Mouse (Mus musculus) right cerebral cortex, postnatal 36 days (tissue): ENCODE measurements around the gene Tmem102.
A peak's percentile ranks its signal among the peaks of the same experiment; 100 is the strongest.

Experiments
- DNase-seq, 2 experiments: peaks; one replicate each; pipeline ENCODE4 v3.0.0; 2022; ENCODE audit warnings: low spot score in 2 of 2, mixed read lengths in 1 of 2

Tmem102 gene

GRCm38 (mm10) chr11:69789431-69789830 is 16.0 kb downstream of the Tmem102 start:
- no peak for DNase-seq

- no peak for DNase-seq
These were observed 18.1 kb downstream of the Tmem102 start for GRCm38 (mm10) chr11:69787306-69787705.

GRCm38 (mm10) chr11:69784793-69785272 is 20.6 kb downstream of the Tmem102 start:
- DNase-seq, result no peak

GRCm38 (mm10) chr11:69781828-69782227 is 23.6 kb downstream of the Tmem102 start:
- DNase-seq, result no peak

GRCm38 (mm10) chr11:69778985-69779384 is 26.4 kb downstream of the Tmem102 start:
- DNase-seq, result no peak

GRCm38 (mm10) chr11:69778258-69778982 is 27.0 kb downstream of the Tmem102 start:
- DNase-seq, result no peak

GRCm38 (mm10) chr11:69777504-69778257 is 27.7 kb downstream of the Tmem102 start:
- no peak for DNase-seq

- DNase-seq, result no peak
These were observed 28.9 kb downstream of the Tmem102 start for GRCm38 (mm10) chr11:69776488-69776887.

- DNase-seq, result no peak
These were observed 29.7 kb downstream of the Tmem102 start for GRCm38 (mm10) chr11:69775716-69776115.

- no peak for DNase-seq
These were observed 30.5 kb downstream of the Tmem102 start for GRCm38 (mm10) chr11:69774961-69775360.

GRCm38 (mm10) chr11:69767625-69767909 is 37.9 kb downstream of the Tmem102 start:
- DNase-seq, result no peak

GRCm38 (mm10) chr11:69766872-69767624 is 38.4 kb downstream of the Tmem102 start:
- DNase-seq, result no peak

GRCm38 (mm10) chr11:69766126-69766609 is 39.3 kb downstream of the Tmem102 start:
- DNase-seq, result peak; percentile 54 to 57

- DNase-seq, result no peak
These were observed 40.0 kb downstream of the Tmem102 start, which contains the start of gene Zbtb4 for GRCm38 (mm10) chr11:69765221-69766125. Gene Zbtb4, plus strand, starts transcription at chr11:69765912.

- DNase-seq, result no peak
These were observed 41.9 kb downstream of the Tmem102 start for GRCm38 (mm10) chr11:69763551-69763950.

GRCm38 (mm10) chr11:69761868-69762267 is 43.6 kb downstream of the Tmem102 start, which contains the start of gene Slc35g3:
Gene Slc35g3, minus strand, starts transcription at chr11:69761968.
- no peak for DNase-seq

GRCm38 (mm10) chr11:69760901-69761200 is 44.6 kb downstream of the Tmem102 start:
- no peak for DNase-seq

- DNase-seq, result no peak
These were observed 45.1 kb downstream of the Tmem102 start for GRCm38 (mm10) chr11:69760160-69760900.

- peak; percentile 81 to 88 for DNase-seq
These were observed 46.3 kb downstream of the Tmem102 start for GRCm38 (mm10) chr11:69758971-69759721.

- peak; percentile 96 for DNase-seq
These were observed 46.9 kb downstream of the Tmem102 start, which contains the start of gene Polr2a for GRCm38 (mm10) chr11:69758478-69758970. Gene Polr2a, minus strand, starts transcription at chr11:69758637.
